Mouse (Mus musculus) mesoderm, embryonic 11.5 days (tissue): ENCODE results near the gene Brsk1.

ENCODE experiments used
- DNase-seq: peaks from one replicate; pipeline ENCODE4 v3.0.0-alpha.2; 2012; ENCODE audit warnings: low read depth, low spot score

The Brsk1 gene

GRCm38 (mm10) chr7:4669156-4669555 is 21.2 kb upstream of the Brsk1 start:
- no peak for DNase-seq

- DNase-seq: no peak
Measured at GRCm38 (mm10) chr7:4670655-4671255, 19.6 kb upstream of the Brsk1 start.

GRCm38 (mm10) chr7:4671956-4672355 is 18.4 kb upstream of the Brsk1 start:
- DNase-seq: peak; percentile 62

GRCm38 (mm10) chr7:4674114-4674731 is 16.2 kb upstream of the Brsk1 start:
- no peak for DNase-seq

- DNase-seq: no peak
Measured at GRCm38 (mm10) chr7:4675200-4675599, 15.2 kb upstream of the Brsk1 start.

GRCm38 (mm10) chr7:4683307-4683706 is 7.1 kb upstream of the Brsk1 start:
- no peak for DNase-seq

GRCm38 (mm10) chr7:4684203-4684602 is 6.2 kb upstream of the Brsk1 start:
- DNase-seq: no peak

GRCm38 (mm10) chr7:4684632-4685417 is 5.6 kb upstream of the Brsk1 start, which contains the start of gene Hspbp1:
Hspbp1 (minus strand) TSS chr7:4685068.
- DNase-seq: peak; percentile 98

- DNase-seq: no peak
Measured at GRCm38 (mm10) chr7:4690951-4691653, 698 bp downstream of the Brsk1 start.

GRCm38 (mm10) chr7:4693004-4693403 is 2.6 kb downstream of the Brsk1 start:
- no peak for DNase-seq

- no peak for DNase-seq
Measured at GRCm38 (mm10) chr7:4702334-4702733, 11.9 kb downstream of the Brsk1 start.

- DNase-seq: no peak
Measured at GRCm38 (mm10) chr7:4703195-4703594, 12.8 kb downstream of the Brsk1 start.

- DNase-seq: peak; percentile 34
Measured at GRCm38 (mm10) chr7:4705098-4705497, 14.7 kb downstream of the Brsk1 start.

GRCm38 (mm10) chr7:4712594-4712993 is 22.2 kb downstream of the Brsk1 start:
- no peak for DNase-seq

GRCm38 (mm10) chr7:4716955-4717354 is 26.6 kb downstream of the Brsk1 start:
- no peak for DNase-seq

GRCm38 (mm10) chr7:4719276-4719675 is 28.9 kb downstream of the Brsk1 start:
- DNase-seq: no peak

GRCm38 (mm10) chr7:4723508-4723907 is 33.1 kb downstream of the Brsk1 start:
- DNase-seq: no peak

GRCm38 (mm10) chr7:4724359-4724758 is 34.0 kb downstream of the Brsk1 start:
- no peak for DNase-seq

- no peak for DNase-seq
Measured at GRCm38 (mm10) chr7:4725169-4725568, 34.8 kb downstream of the Brsk1 start, which contains the start of gene Tmem150b. Tmem150b (minus strand) TSS chr7:4725249.

GRCm38 (mm10) chr7:4731090-4731489 is 40.7 kb downstream of the Brsk1 start:
- no peak for DNase-seq

- no peak for DNase-seq
Measured at GRCm38 (mm10) chr7:4732968-4733392, 42.6 kb downstream of the Brsk1 start.

GRCm38 (mm10) chr7:4739041-4739543 is 48.7 kb downstream of the Brsk1 start:
- no peak for DNase-seq
